Mouse (Mus musculus) adrenal gland, postnatal 36 days (tissue): ENCODE data around the gene Imp3. TPM values are rescaled to one million over a fixed set of nuclear protein-coding genes. Genes with fewer than 3 reads are reported as not detected.

ENCODE experiments used
- DNase-seq, 2 experiments: peaks; one replicate each; pipeline ENCODE4 v3.0.0; 2021; ENCODE audit warnings: mixed read lengths in 1 of 2
- total RNA-seq, 2 experiments: library from RNA; stranded (reverse); gene quantifications; 2 replicates each; pipeline ENCODE4 v1.2.3; 2021

Gene Imp3
- total RNA-seq, 2 experiments from 2014 or later = 89.4 to 106 TPM

DNA sequence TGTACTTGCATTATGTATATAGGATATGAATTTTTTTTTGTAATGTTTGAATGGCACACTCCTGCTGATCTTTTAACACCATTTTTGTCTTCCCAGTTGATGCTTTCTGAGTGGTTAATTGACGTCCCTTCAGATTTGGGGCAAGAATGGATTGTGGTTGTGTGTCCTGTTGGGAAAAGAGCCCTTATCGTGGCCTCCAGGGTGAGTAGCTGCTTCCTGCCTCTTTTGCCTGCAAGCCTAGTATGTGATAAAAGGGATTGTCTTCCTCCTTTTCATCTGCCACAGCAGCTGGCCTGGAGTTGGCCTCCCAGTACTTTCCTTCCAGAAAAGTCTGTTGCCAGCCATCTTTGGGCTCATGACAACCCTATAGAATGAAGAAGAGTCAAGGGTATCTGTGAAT is 32.9 kb downstream of the Imp3 start:
- no peak for DNase-seq

DNA sequence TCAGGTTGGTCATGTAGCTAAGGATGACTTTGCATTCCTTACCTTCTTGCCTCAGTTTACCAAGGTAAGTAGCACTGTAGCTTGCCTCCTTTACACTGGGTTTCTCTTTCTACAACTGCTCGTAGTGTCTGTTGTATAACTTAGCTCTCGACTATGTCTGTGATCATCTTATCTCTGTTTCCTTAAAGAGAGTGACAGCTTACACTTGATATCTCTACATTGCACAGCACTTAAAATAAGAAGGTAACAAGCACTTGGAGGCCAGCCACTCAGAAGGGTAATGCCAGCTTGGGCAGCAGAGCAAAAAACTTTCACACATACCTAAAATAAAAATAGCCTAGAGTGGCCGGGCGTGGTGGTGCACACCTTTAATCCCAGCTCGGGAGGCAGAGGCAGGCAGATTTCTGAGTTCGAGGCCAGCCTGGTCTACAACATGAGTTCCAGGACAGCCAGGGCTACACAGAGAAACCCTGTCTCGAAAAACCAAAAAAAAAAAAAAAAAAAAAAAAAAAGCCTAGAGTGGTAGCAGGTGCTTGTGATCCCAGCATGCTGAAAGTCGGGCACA is 36.8 kb downstream of the Imp3 start:
- no peak for DNase-seq

- no peak for DNase-seq
Measured at GRCm38 (mm10) chr9:56975199-56975598, 37.9 kb downstream of the Imp3 start.

DNA sequence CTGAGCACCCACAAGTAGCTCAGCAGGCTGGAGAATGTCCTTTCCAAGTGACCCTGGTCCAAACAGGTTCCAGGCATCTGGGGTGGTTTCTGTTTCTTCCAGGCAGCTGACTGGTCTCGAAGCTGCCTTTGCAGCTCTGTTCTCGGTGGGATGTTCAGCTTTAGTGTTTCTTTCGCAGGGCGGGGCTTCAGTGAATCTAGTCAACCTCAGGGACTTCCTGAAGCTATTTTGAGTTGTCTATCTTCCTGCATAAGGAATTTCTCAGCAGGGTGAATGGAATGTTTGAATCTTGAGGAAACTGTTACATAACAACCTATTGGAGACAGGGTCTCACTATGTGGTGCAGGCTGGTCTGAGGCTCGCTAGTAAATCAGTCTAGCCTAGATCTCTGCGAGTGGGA is 42.9 kb downstream of the Imp3 start:
- no peak for DNase-seq

- DNase-seq = no peak
Measured at GRCm38 (mm10) chr9:56981502-56981901, 44.2 kb downstream of the Imp3 start.

Other genes starting within 250 kb of the Imp3 start
- gene Lingo1, start 141.0 kb upstream of the Imp3 start, total RNA-seq = 1 to 10 TPM in 1 of 2 experiments, under 1 TPM in 1; 0.66 to 1.2 TPM
- 1 to 10 TPM in 1 of 2 experiments, under 1 TPM in 1; 0.63 to 1.7 TPM for gene Odf3l1, start 72.8 kb upstream of the Imp3 start, total RNA-seq
- 10 to 100 TPM in 1 of 2 experiments, 1 to 10 TPM in 1; 9.7 to 12.0 TPM for gene Cspg4, start 72.4 kb upstream of the Imp3 start, total RNA-seq
- gene Snx33, start 9.1 kb upstream of the Imp3 start, total RNA-seq = 10 to 100 TPM; 24.2 to 27.9 TPM
- gene Snupn, start 13.4 kb downstream of the Imp3 start, total RNA-seq = 10 to 100 TPM; 11.7 to 12.4 TPM
- gene Ptpn9, start 57.4 kb downstream of the Imp3 start, total RNA-seq = 10 to 100 TPM; 47.7 to 53.8 TPM
- gene Sin3a, start 134.6 kb downstream of the Imp3 start, total RNA-seq = 10 to 100 TPM; 41.8 to 54.3 TPM
- gene Man2c1, start 193.2 kb downstream of the Imp3 start, total RNA-seq = 100 to 1,000 TPM; 109 to 121 TPM
- 10 to 100 TPM in 1 of 2 experiments, 1 to 10 TPM in 1; 9.8 to 10.9 TPM for gene Neil1, start 210.8 kb downstream of the Imp3 start, total RNA-seq
- 10 to 100 TPM; 48.2 to 58.0 TPM for gene Commd4, start 220.9 kb downstream of the Imp3 start, total RNA-seq